Mouse (Mus musculus) bone marrow, adult 2 months (tissue): ENCODE measurements around the gene Syt5. TPM values are rescaled to one million over a fixed set of nuclear protein-coding genes. Genes with fewer than 3 reads are reported as not detected.

Source experiments
- H3K27ac ChIP-seq: fragments of 200-500 bp; 2 replicates; pipeline ENCODE4 v1.5.1; 2012; ENCODE audit warnings: low read depth, mild to moderate bottlenecking, control low read depth, inconsistent platforms, low read length; ENCODE audit not compliant: control insufficient read depth, poor library complexity, insufficient read depth
- H3K4me1 ChIP-seq: fragments of 200-500 bp; 2 replicates; pipeline ENCODE4 v1.6.1; 2011; ENCODE audit warnings: low read length; ENCODE audit not compliant: control insufficient read depth, insufficient read depth
- H3K4me3 ChIP-seq: fragments of 200-500 bp; replicated peaks from 2 replicates; pipeline ENCODE3; 2011; ENCODE audit warnings: mild to moderate bottlenecking, low read depth, low read length, control low read depth; ENCODE audit not compliant: control insufficient read depth
- CTCF ChIP-seq: fragments of 200-500 bp; IDR thresholded peaks from 2 replicates; pipeline ENCODE4 v1.5.1; 2011; ENCODE audit warnings: low read length, control low read depth; ENCODE audit not compliant: control insufficient read depth, insufficient read depth
- POLR2A ChIP-seq: fragments of 200-500 bp; IDR thresholded peaks from 2 replicates; pipeline ENCODE4 v1.6.1; 2011; ENCODE audit warnings: low read depth, mild to moderate bottlenecking, control low read depth, low read length, borderline replicate concordance; ENCODE audit not compliant: control insufficient read depth
- WGBS: fragments of 180-500 bp; shearing (Covaris S2); methylation state at CpG from one replicate; pipeline ENCODE4 v1.1.7; 2018; 5-methylcytosine and 5-hydroxymethylcytosine counted together
- polyA plus RNA-seq: library from polyadenylated mRNA; stranded (reverse); fragments of >200 nt; gene quantifications from 2 replicates; pipeline ENCODE4 v1.2.4, GENCODE M21; 2011; ENCODE audit warnings: low replicate concordance; ENCODE audit not compliant: missing spikeins, insufficient read depth, insufficient read length

Syt5 gene
- polyA plus RNA-seq, 1 experiment, result not detected

- peaks cover 13% of the 10 kb centered on the region for H3K4me1 ChIP-seq
- WGBS, result 46% methylated on average over 3 of the region's 4 CpGs
- H3K27ac ChIP-seq, result no peak overlapping the region
- no peak overlapping the region for H3K4me3 ChIP-seq
- no peak for TF ChIP-seq CTCF
- no peak for TF ChIP-seq POLR2A
Measured at GRCm38 (mm10) chr7:4507220-4507619, 40.1 kb downstream of the Syt5 start.

GRCm38 (mm10) chr7:4504646-4505435, 42.5 kb downstream of the Syt5 start:
- H3K4me3 ChIP-seq, result no peak overlapping the region
- H3K4me1 ChIP-seq, result peaks cover 11% of the 10 kb centered on the region
- peak overlapping the region; percentile 77 for H3K27ac ChIP-seq
- WGBS, result 16% methylated on average over 11 of the region's 11 CpGs
- TF ChIP-seq CTCF (no peak), POLR2A (no peak)

GRCm38 (mm10) chr7:4503858-4504257, 43.5 kb downstream of the Syt5 start:
- H3K27ac ChIP-seq, result peak overlapping the region; percentile 77
- WGBS, result 35% methylated on average over 5 of the region's 5 CpGs
- H3K4me3 ChIP-seq, result no peak overlapping the region
- peaks cover 11% of the 10 kb centered on the region for H3K4me1 ChIP-seq
- TF ChIP-seq CTCF, result no peak
- TF ChIP-seq POLR2A, result no peak

- TF ChIP-seq POLR2A, result no peak
- no peak for TF ChIP-seq CTCF
- Histone ChIP-seq H3K4me1 (peaks cover 11% of the 10 kb centered on the region), H3K4me3 (no peak overlapping the region), H3K27ac (no peak overlapping the region)
- WGBS, result 79% methylated on average over 4 of the region's 4 CpGs
Measured at GRCm38 (mm10) chr7:4503100-4503499, 44.2 kb downstream of the Syt5 start.

- Histone ChIP-seq H3K4me1 (peaks cover 11% of the 10 kb centered on the region), H3K27ac (no peak overlapping the region), H3K4me3 (peak overlapping the region; percentile 70)
- WGBS, result 31% methylated on average over 14 of the region's 14 CpGs
- no peak for TF ChIP-seq CTCF
- TF ChIP-seq POLR2A, result 0 out of 2 replicates have a peak, but pooled peaks have one; percentile 2
Measured at GRCm38 (mm10) chr7:4502421-4503090, 44.8 kb downstream of the Syt5 start.

GRCm38 (mm10) chr7:4501558-4502397, 45.6 kb downstream of the Syt5 start, which contains the start of gene Ppp1r12c:
Ppp1r12c (minus strand) TSS chr7:4501680.
- Histone ChIP-seq H3K4me1 (peaks cover 10% of the 10 kb centered on the region), H3K4me3 (peak within 1 kb of the TSS; percentile 98), H3K27ac (peak within 1 kb of the TSS; percentile 78)
- TF ChIP-seq POLR2A, result peak; percentile 76; the same call in 1 of the 2 replicates
- no peak for TF ChIP-seq CTCF
- WGBS, result 2% methylated on average over 61 of the region's 62 CpGs

GRCm38 (mm10) chr7:4500892-4501471, 46.4 kb downstream of the Syt5 start:
- no peak for TF ChIP-seq POLR2A
- no peak for TF ChIP-seq CTCF
- peak overlapping the region; percentile 78 for H3K27ac ChIP-seq
- H3K4me1 ChIP-seq, result peaks cover 10% of the 10 kb centered on the region
- WGBS, result under 1% methylated on average over 46 of the region's 52 CpGs
- peak overlapping the region; percentile 98 for H3K4me3 ChIP-seq
